Mouse (Mus musculus) kidney, postnatal 0 days (tissue): ENCODE measurements at regions not wholly inside any gene's neighbourhood (a gene's known extent, or its start where the extent isn't known, plus 50 kb on each side); places are given as distances from the start of the nearest gene placed in this dataset.

Experiments
- ATAC-seq: fragments of 200-750 bp; cut with Nextera tagmentation; replicated peaks from 2 replicates; pipeline ENCODE4 v1.8.0; 2017; ENCODE audit warnings: low read depth, moderate number of reproducible peaks, moderate TSS enrichment, moderate library complexity; ENCODE audit not compliant: low FRiP score
- DNase-seq: peaks from one replicate; pipeline ENCODE4 v3.0.0-alpha.2; 2016; ENCODE audit warnings: low spot score
- H3K27ac ChIP-seq: fragments of 300-500 bp; sonication (generic); 2 replicates; pipeline ENCODE4 v1.5.1; 2014; ENCODE audit warnings: mild to moderate bottlenecking
- H3K27me3 ChIP-seq: fragments of 300-500 bp; sonication (generic); 2 replicates; pipeline ENCODE4 v1.6.1; 2014; ENCODE audit warnings: low read length, mixed read lengths; ENCODE audit not compliant: insufficient read depth
- H3K36me3 ChIP-seq: fragments of 300-500 bp; sonication (generic); 2 replicates; pipeline ENCODE4 v1.6.1; 2014; ENCODE audit warnings: low read length, mixed read lengths; ENCODE audit not compliant: insufficient read depth
- H3K4me1 ChIP-seq: fragments of 300-500 bp; sonication (generic); replicated peaks from 2 replicates; pipeline ENCODE4 v1.6.1; 2014; ENCODE audit warnings: antibody characterized with exemption, low read length, mixed read lengths; ENCODE audit not compliant: insufficient read depth
- H3K4me2 ChIP-seq: fragments of 300-500 bp; sonication (generic); 2 replicates; pipeline ENCODE4 v1.6.1; 2014; ENCODE audit warnings: mild to moderate bottlenecking, low read length, moderate library complexity, mixed read lengths
- H3K4me3 ChIP-seq: fragments of 300-500 bp; sonication (generic); replicated peaks from 2 replicates; pipeline ENCODE4 v1.5.1; 2014; ENCODE audit warnings: low read depth, low read length
- H3K9ac ChIP-seq: fragments of 300-500 bp; sonication (generic); 2 replicates; pipeline ENCODE4 v1.6.1; 2014; ENCODE audit warnings: low read depth, low read length
- H3K9me3 ChIP-seq: fragments of 300-500 bp; sonication (generic); replicated peaks from 2 replicates; pipeline ENCODE4 v1.6.1; 2016; ENCODE audit warnings: low read length, inconsistent platforms, mixed read lengths
- CTCF ChIP-seq: IDR thresholded peaks from 2 replicates; pipeline ENCODE4 v1.5.1; 2016; ENCODE audit warnings: antibody characterized with exemption, low read depth, mild to moderate bottlenecking, moderate library complexity
- WGBS: fragments of 180-500 bp; shearing (Covaris S2); extraction: QIAGEN DNeasy Blood & Tissue Kit; methylation state at CpG from one replicate; pipeline ENCODE4 v1.1.7; 2014; 5-methylcytosine and 5-hydroxymethylcytosine counted together

- ATAC-seq: no peak
- Histone ChIP-seq H3K27me3 (no peaks in the 10 kb centered on the region), H3K4me2 (no peak overlapping the region), H3K27ac (no peak overlapping the region), H3K36me3 (no peaks in the 10 kb centered on the region), H3K9ac (no peak overlapping the region), H3K4me1 (no peaks in the 10 kb centered on the region), H3K4me3 (no peak overlapping the region), H3K9me3 (no peaks in the 10 kb centered on the region)
- WGBS: 39% methylated on average over 1 of the region's 1 CpGs
- no peak for DNase-seq
- TF ChIP-seq CTCF: no peak
Observed at GRCm38 (mm10) chr16:86772586-86772985, 581.4 kb upstream of the N6amt1 start.

- ATAC-seq: no peak
- H3K27me3 ChIP-seq: no peaks in the 10 kb centered on the region
- H3K9me3 ChIP-seq: no peaks in the 10 kb centered on the region
- 71% methylated on average over 3 of the region's 3 CpGs for WGBS
- no peaks in the 10 kb centered on the region for H3K4me1 ChIP-seq
- no peak overlapping the region for H3K4me2 ChIP-seq
- TF ChIP-seq CTCF: no peak
- no peak overlapping the region for H3K27ac ChIP-seq
- DNase-seq: no peak
- no peak overlapping the region for H3K9ac ChIP-seq
- no peaks in the 10 kb centered on the region for H3K36me3 ChIP-seq
- no peak overlapping the region for H3K4me3 ChIP-seq
Observed at GRCm38 (mm10) chr16:86768912-86769311, 585.1 kb upstream of the N6amt1 start.

- Histone ChIP-seq H3K9ac (no peak overlapping the region), H3K4me1 (no peaks in the 10 kb centered on the region), H3K4me3 (no peak overlapping the region), H3K27ac (no peak overlapping the region), H3K27me3 (no peaks in the 10 kb centered on the region), H3K36me3 (no peaks in the 10 kb centered on the region), H3K4me2 (no peak overlapping the region), H3K9me3 (no peaks in the 10 kb centered on the region)
- DNase-seq (no peak), ATAC-seq (no peak)
- no peak for TF ChIP-seq CTCF
- whole genome bisulfite sequencing: 60% methylated on average over 3 of the region's 3 CpGs
Observed at GRCm38 (mm10) chr16:86768355-86768754, 585.6 kb upstream of the N6amt1 start.

- H3K27ac ChIP-seq: no peak overlapping the region
- H3K4me3 ChIP-seq: no peak overlapping the region
- no peak for TF ChIP-seq CTCF
- no peak for ATAC-seq
- no peak overlapping the region for H3K4me2 ChIP-seq
- no peak overlapping the region for H3K9ac ChIP-seq
- WGBS: 80% methylated on average over 8 of the region's 8 CpGs
- no peaks in the 10 kb centered on the region for H3K9me3 ChIP-seq
- H3K4me1 ChIP-seq: no peaks in the 10 kb centered on the region
- H3K36me3 ChIP-seq: no peaks in the 10 kb centered on the region
- no peak for DNase-seq
- H3K27me3 ChIP-seq: no peaks in the 10 kb centered on the region
Observed at GRCm38 (mm10) chr16:86765974-86766373, 588.0 kb upstream of the N6amt1 start.

- no peak overlapping the region for H3K4me2 ChIP-seq
- no peak for ATAC-seq
- TF ChIP-seq CTCF: no peak
- no peaks in the 10 kb centered on the region for H3K4me1 ChIP-seq
- H3K27me3 ChIP-seq: no peaks in the 10 kb centered on the region
- DNase-seq: no peak
- H3K9ac ChIP-seq: no peak overlapping the region
- WGBS: 67% methylated on average over 5 of the region's 5 CpGs
- H3K4me3 ChIP-seq: no peak overlapping the region
- H3K9me3 ChIP-seq: no peaks in the 10 kb centered on the region
- H3K36me3 ChIP-seq: no peaks in the 10 kb centered on the region
- no peak overlapping the region for H3K27ac ChIP-seq
Observed at GRCm38 (mm10) chr16:86741236-86741635, 612.7 kb upstream of the N6amt1 start.

GRCm38 (mm10) chr16:86718982-86719771 is 634.8 kb upstream of the N6amt1 start:
- ATAC-seq: no peak
- no peak overlapping the region for H3K4me3 ChIP-seq
- H3K4me2 ChIP-seq: no peak overlapping the region
- no peak overlapping the region for H3K9ac ChIP-seq
- DNase-seq: no peak
- WGBS: 48% methylated on average over 5 of the region's 5 CpGs
- no peaks in the 10 kb centered on the region for H3K27me3 ChIP-seq
- TF ChIP-seq CTCF: no peak
- no peaks in the 10 kb centered on the region for H3K4me1 ChIP-seq
- no peak overlapping the region for H3K27ac ChIP-seq
- H3K9me3 ChIP-seq: no peaks in the 10 kb centered on the region
- no peaks in the 10 kb centered on the region for H3K36me3 ChIP-seq

GRCm38 (mm10) chr16:86718353-86718752 is 635.6 kb upstream of the N6amt1 start:
- Histone ChIP-seq H3K9me3 (no peaks in the 10 kb centered on the region), H3K9ac (no peak overlapping the region), H3K4me1 (no peaks in the 10 kb centered on the region), H3K4me3 (no peak overlapping the region), H3K36me3 (no peaks in the 10 kb centered on the region), H3K27me3 (no peaks in the 10 kb centered on the region), H3K27ac (no peak overlapping the region), H3K4me2 (no peak overlapping the region)
- DNase-seq: no peak
- WGBS: 67% methylated on average over 7 of the region's 7 CpGs
- ATAC-seq: no peak
- no peak for TF ChIP-seq CTCF
